Mouse (Mus musculus) ES-E14 (cell line): ENCODE measurements at regions not wholly inside any gene's neighbourhood (a gene's known extent, or its start where the extent isn't known, plus 50 kb on each side); places are given as distances from the start of the nearest gene placed in this dataset.

Experiments
- HCFC1 ChIP-seq: IDR thresholded peaks from 2 replicates; pipeline ENCODE4 v1.6.1; 2012; ENCODE audit warnings: low read length, inconsistent platforms, borderline replicate concordance; ENCODE audit not compliant: insufficient read depth
- MAFK ChIP-seq: IDR thresholded peaks from 2 replicates; pipeline ENCODE4 v1.6.1; 2014; ENCODE audit warnings: mild to moderate bottlenecking, low read depth, low read length, inconsistent platforms; ENCODE audit not compliant: insufficient read depth
- ZC3H11A ChIP-seq: IDR thresholded peaks from 2 replicates; pipeline ENCODE4 v1.6.1; 2012; ENCODE audit warnings: low read depth, mild to moderate bottlenecking, inconsistent platforms, low read length, borderline replicate concordance
- ZNF384 ChIP-seq: IDR thresholded peaks from 2 replicates; pipeline ENCODE4 v1.6.1; 2012; ENCODE audit warnings: low read depth, low read length, inconsistent platforms

GRCm38 (mm10) chr17:51903885-51904284 is 70.8 kb upstream of the Satb1 start:
- no peak for TF ChIP-seq ZNF384
- no peak for TF ChIP-seq MAFK
- no peak for TF ChIP-seq ZC3H11A
- no peak for TF ChIP-seq HCFC1
